Mouse (Mus musculus) adrenal gland (tissue): ENCODE results near the gene Dot1l.

Source experiments
- intact Hi-C: fragments of 180-260 bp; cut with DNase I; formaldehyde crosslinking; loops from one replicate; pipeline ENCODE4 v1.15.1; 2025
- long read RNA-seq, 2 experiments: library from polyadenylated mRNA; unstranded; transcript quantifications; one replicate each; pipeline ENCODE4 v2.0.0; 2020; ENCODE audit warnings: borderline replicate concordance in 1 of 2; ENCODE audit not compliant: insufficient replicate concordance in 1 of 2

Gene Dot1l
- long read RNA-seq, experiment 1, partial matches to known transcripts: 4 of 12 reads
- long read RNA-seq, experiment 1, other reads (novel, unspliced or antisense): 8 of 12 reads
- long read RNA-seq, experiment 2, partial matches to known transcripts: 2 of 10 reads
- long read RNA-seq, experiment 2, other reads (novel, unspliced or antisense): 8 of 10 reads

- intact Hi-C loops: loop anchor here (2.0 kb wide), 1 partner anchor 44 kb away; the partner anchor contains the start of genes Plekhj1 and Sf3a2
Observed at GRCm38 (mm10) chr10:80754594-80755290, at the start of gene Dot1l. TSS of gene Dot1l (plus strand) at chr10:80755206.

- intact Hi-C loops: no loop called here
Observed at GRCm38 (mm10) chr10:80705479-80705878, 49.5 kb upstream of the Dot1l start.

- intact Hi-C loops: no loop called here
Observed at GRCm38 (mm10) chr10:80710834-80711233, 44.2 kb upstream of the Dot1l start.

GRCm38 (mm10) chr10:80717281-80717680 is 37.7 kb upstream of the Dot1l start:
- intact Hi-C loops: no loop called here

GRCm38 (mm10) chr10:80727369-80728127 is 27.5 kb upstream of the Dot1l start:
- intact Hi-C loops: no loop called here

- intact Hi-C loops: no loop called here
Observed at GRCm38 (mm10) chr10:80732611-80733101, 22.4 kb upstream of the Dot1l start.

- intact Hi-C loops: loop anchor here (5.0 kb wide), 1 partner anchor 34 kb away; the partner anchor contains the start of genes Izumo4 and Mob3a
Observed at GRCm38 (mm10) chr10:80736731-80737130, 18.3 kb upstream of the Dot1l start.

GRCm38 (mm10) chr10:80738657-80739056 is 16.3 kb upstream of the Dot1l start:
- intact Hi-C loops: loop anchor here (5.0 kb wide), 1 partner anchor 36 kb away; the partner anchor contains the start of genes Izumo4 and Mob3a

- intact Hi-C loops: no loop called here
Observed at GRCm38 (mm10) chr10:80741146-80741545, 13.9 kb upstream of the Dot1l start.

GRCm38 (mm10) chr10:80741634-80742179 is 13.3 kb upstream of the Dot1l start:
- intact Hi-C loops: no loop called here

- intact Hi-C loops: no loop called here
Observed at GRCm38 (mm10) chr10:80742180-80742978, 12.6 kb upstream of the Dot1l start, which contains the start of gene Ap3d1. TSS of gene Ap3d1 (minus strand) at chr10:80742264.

- intact Hi-C loops: no loop called here
Observed at GRCm38 (mm10) chr10:80744262-80744661, 10.7 kb upstream of the Dot1l start.

- intact Hi-C loops: loop anchor here (5.0 kb wide), 2 partner anchors 60 to 245 kb away; partner anchors contain the start of gene Amh
Observed at GRCm38 (mm10) chr10:80747410-80747809, 7.6 kb upstream of the Dot1l start.

- intact Hi-C loops: loop anchor here (2.0 to 5.0 kb wide), 3 partner anchors 59 to 244 kb away; partner anchors contain the start of gene Amh
Observed at GRCm38 (mm10) chr10:80748609-80749008, 6.4 kb upstream of the Dot1l start.

GRCm38 (mm10) chr10:80751188-80751832 is 3.7 kb upstream of the Dot1l start:
- intact Hi-C loops: no loop called here

- intact Hi-C loops: no loop called here
Observed at GRCm38 (mm10) chr10:80752079-80752625, 2.9 kb upstream of the Dot1l start.

- intact Hi-C loops: loop anchor here (2.0 kb wide), 1 partner anchor 43 kb away; the partner anchor contains the start of genes Plekhj1 and Sf3a2
Observed at GRCm38 (mm10) chr10:80755291-80756015, 447 bp downstream of the Dot1l start.

GRCm38 (mm10) chr10:80756099-80756498 is 1.1 kb downstream of the Dot1l start:
- intact Hi-C loops: no loop called here

GRCm38 (mm10) chr10:80756509-80756908 is 1.5 kb downstream of the Dot1l start:
- intact Hi-C loops: no loop called here
